Mouse (Mus musculus) adrenal gland, postnatal 4 days (tissue): ENCODE results near the gene 4931409K22Rik. TPM values are rescaled to one million over a fixed set of nuclear protein-coding genes. Genes with fewer than 3 reads are reported as not detected.

Experiments used
- DNase-seq, 2 experiments: peaks; one replicate each; pipeline ENCODE4 v3.0.0; 2021 to 2022; ENCODE audit warnings: low spot score in 2 of 2, mixed read lengths in 2 of 2
- long read RNA-seq, 2 experiments: library from polyadenylated mRNA; stranded (forward); transcript quantifications; one replicate each; pipeline ENCODE4 v2.0.0; 2021
- total RNA-seq, 2 experiments: library from RNA; stranded (reverse); gene quantifications; 2 replicates each; pipeline ENCODE4 v1.2.3; 2021

4931409K22Rik gene
- under 1 TPM in 1 of 2 experiments, not detected in 1; 0.11 TPM for total RNA-seq
- long read RNA-seq, experiment 1, result 0 reads
- long read RNA-seq, experiment 2, result 0 reads

DNA sequence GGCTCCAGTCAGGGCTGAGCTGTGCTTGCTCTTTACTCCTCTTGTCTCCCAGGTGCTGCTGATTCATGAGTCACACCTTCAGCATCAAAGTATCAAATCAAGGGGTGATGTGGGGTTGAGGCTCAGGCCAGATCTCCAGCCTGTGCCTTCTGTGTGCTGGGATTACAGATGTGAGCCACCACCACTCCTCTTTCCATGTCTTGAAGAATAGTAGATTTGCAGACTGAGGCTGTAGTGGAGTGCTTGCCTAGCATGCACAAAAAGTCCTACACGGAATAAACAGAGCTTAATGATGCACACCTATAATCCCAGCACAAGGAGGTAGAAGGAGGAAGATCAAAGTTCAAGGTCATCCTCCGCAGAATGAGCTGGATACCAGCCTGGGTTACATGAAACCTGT lies at the start of gene 4931409K22Rik:
Gene 4931409K22Rik, minus strand, starts transcription at position 101 of the 400 bp plus-strand sequence.
- no peak for DNase-seq

GRCm38 (mm10) chr5:24605980-24606665 lies 49.5 kb upstream of the 4931409K22Rik start:
- no peak for DNase-seq

- DNase-seq, result no peak
Observed at GRCm38 (mm10) chr5:24605321-24605979, 48.8 kb upstream of the 4931409K22Rik start.

DNA sequence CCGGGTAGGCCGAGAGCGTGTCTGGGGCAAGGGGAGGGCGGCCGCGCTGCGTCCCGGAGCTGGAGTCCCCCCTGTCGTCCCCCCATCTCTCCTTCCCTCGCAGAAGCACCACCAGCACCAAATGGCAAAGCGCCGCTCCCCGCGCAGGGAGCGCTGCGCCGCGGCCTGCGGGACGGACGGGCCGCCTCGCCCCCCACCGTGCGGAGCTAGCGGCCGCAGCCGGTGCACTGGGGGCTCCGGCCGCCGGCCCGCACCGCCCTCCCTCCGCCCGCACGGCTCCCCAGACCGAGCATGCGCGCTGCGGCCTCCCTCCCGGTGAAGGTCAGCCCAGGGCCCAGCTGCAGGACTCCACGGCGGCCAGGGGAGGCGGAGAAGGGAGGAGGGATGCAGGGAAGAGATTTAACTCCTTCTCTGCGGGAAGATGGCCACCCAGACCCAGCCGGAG lies 48.1 kb upstream of the 4931409K22Rik start:
- peak; percentile 75 to 87 for DNase-seq

GRCm38 (mm10) chr5:24604080-24604655 lies 47.6 kb upstream of the 4931409K22Rik start:
- no peak for DNase-seq

DNA sequence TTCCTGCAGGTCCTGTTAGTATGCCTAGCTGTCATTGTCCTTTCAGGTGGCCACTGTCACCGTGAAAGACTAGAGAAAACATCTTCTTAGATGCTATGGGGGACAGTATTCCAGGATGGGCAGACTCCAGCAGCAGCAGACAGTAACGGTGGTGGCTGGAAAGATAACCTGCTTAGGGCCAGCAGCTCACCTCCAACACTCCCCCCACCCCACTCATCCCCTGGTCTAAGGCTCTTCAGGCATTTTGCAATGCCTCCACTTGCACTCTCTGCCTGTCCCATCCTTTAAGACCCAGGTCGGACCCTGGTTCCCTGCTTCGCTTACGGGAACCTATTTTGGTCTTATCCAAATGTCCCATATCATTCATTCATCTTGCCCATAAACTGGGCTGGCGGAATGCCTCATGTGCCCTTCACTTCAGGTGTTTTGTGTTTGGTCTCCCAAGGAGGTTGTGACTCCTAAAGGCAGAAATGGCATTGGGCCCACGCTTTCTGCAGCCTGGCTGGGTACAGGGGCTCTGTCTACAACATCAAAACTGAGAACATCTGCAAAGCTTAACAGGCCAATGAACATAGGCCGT lies 46.9 kb upstream of the 4931409K22Rik start:
- DNase-seq, result no peak

DNA sequence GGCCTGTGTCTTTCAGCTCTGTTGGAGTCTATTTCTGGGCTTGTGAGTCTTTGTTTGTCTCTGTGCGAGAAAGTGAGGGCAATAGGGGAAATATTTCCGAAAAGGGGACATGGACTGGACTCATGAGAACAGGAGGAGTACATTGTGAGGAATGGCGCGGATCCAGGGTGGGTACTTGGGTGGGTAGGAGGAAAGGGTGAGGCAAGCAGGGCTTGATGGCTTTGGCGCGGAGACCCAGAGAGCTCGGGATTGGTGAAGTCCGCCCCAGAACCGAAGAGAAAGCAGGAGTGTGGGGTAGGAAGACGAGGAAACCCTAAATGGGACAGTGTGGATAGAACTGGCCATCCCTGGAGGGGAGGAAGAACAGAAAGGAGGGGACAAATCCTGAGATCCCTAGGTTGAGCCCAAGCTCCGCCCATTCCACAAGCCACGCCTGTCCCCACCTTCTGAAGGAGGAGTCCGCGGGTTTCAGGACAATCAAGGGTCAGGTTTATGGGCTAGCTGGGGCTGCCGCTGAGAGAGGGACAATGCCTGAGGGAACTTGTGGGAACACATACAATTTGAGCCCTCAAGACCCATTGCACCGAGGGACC lies 46.2 kb upstream of the 4931409K22Rik start:
- peak; percentile 57 to 66 for DNase-seq

DNA sequence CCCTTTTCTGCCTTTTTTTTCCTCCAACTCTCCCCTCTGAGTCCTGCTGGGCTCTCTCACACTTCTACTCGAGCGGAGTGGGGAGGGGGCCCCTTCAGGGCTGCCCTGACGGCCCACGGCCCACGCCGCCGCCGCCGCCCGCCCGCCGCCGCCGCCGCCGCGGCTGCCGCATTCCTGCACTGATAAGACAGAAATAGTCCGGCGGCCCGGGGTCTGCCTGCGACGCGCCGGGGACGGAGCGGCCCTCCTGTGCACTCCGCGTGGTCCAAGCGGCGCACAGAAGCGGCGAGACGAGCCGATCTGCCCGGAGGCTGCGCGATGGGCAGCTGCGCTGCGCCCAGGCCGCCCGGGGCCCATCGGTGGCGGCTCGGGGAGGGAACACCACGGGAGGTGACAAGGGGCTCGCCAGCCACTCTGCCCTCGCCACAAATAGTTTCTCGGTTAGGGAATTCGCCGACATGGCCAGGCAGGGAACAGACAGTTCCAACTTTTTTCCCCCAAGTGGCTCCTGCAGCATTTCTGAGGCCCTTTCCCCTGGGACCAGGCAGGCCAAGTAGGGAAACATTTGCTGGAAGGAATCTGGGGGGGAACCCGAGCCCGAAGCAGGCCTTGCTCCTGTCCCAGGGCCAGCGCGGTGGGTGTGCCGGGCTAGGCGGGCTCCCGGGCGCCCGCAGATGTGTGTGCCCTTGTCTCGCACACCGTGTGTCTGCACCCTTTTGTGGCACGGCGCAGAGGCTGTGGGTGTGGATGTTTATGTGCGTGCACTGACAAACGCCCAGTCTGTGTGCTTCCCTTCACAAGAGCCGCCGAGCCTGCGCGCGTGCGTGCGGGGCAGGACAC lies 45.5 kb upstream of the 4931409K22Rik start:
- DNase-seq, result peak; percentile 50 to 57

DNA sequence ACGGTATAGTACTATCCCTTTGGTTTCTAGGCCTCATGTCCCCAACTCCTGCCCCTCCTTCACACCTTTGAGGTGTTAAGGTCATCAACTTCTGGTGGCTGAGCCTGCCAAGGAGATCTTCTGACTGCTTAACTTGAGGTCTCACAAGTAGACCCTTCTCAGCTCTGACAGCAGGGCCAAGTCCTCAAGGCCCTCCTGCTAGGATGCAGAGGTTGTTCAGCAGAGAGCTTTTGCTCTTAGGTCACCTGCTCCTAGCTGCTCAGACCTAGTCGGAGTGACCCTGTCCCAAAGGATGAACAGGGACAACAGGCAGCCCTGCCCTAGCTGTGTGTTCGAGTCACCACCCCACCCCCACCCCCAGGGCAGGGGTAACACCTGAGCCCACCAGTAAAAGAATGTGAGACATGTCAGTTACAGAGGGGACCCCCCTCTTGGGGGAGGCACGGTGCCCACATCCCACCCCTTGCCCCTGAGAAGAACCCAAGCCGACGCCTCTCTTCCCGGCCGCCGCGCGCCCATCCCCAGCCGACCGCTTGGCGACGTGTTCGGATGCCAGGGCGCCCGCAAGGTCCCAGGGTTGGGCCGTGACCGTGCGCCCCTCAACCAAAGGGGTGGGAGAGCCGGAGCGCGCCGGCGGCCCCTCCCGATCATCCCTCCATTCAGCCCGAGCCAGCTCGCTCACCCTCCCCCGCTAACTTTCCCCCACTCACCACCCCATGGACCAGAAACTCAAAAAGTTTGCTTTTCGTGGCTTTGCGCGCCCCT lies 44.6 kb upstream of the 4931409K22Rik start:
- DNase-seq, result no peak

DNA sequence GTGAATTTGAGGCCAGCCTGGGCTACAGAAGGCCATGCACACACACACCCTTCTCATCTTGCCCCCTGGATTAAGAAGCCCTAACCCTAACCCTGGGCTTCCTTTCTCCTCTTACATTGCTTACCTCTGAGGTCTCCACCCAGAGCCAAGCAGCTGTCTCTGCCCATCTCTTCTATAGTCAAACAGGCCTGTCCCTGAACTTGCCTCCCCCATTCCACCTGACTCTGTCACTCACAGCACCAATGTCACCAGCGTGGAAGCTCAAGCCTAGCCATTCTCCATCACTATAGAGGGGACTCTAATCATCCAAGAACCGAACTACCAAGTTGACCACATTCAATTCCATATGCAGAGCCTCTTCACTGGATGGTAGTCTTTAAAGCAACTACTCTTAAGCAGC lies 43.6 kb upstream of the 4931409K22Rik start:
- no peak for DNase-seq

GRCm38 (mm10) chr5:24599137-24599536 lies 42.5 kb upstream of the 4931409K22Rik start:
- DNase-seq, result no peak

GRCm38 (mm10) chr5:24598570-24599006 lies 42.0 kb upstream of the 4931409K22Rik start:
- peak in 1 of 2 experiments; percentile 49 for DNase-seq

- DNase-seq, result no peak
Observed at GRCm38 (mm10) chr5:24597901-24598569, 41.4 kb upstream of the 4931409K22Rik start.

DNA sequence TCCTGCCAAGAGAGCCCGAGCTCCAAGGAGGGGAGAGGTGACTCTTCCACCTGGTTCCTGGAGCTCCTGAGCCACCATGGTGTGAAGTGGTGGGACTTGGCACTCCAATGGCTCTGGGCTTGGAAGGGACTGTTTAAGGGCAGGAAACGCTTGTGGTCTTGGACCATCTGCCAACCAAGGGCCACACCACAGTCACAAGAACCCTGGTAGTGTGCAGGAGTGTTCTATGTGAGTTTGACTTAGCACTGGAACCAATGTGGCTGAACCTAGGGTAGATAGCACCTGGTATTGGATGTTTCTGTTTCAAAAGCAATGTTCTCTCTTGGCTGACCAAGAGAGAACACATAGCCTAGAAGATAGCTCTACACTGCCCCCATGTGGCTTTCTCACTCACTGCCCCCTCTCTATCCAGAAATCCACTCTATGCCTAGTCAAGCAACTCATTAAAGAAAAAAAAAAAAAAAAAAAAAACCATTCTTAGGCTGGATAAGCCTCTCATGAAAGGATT lies 40.7 kb upstream of the 4931409K22Rik start:
- DNase-seq, result peak in 1 of 2 experiments; percentile 51

- DNase-seq, result no peak
Observed at GRCm38 (mm10) chr5:24596519-24597171, 40.0 kb upstream of the 4931409K22Rik start.

- DNase-seq, result no peak
Observed at GRCm38 (mm10) chr5:24595786-24596380, 39.3 kb upstream of the 4931409K22Rik start.

- DNase-seq, result no peak
Observed at GRCm38 (mm10) chr5:24595261-24595660, 38.7 kb upstream of the 4931409K22Rik start.

DNA sequence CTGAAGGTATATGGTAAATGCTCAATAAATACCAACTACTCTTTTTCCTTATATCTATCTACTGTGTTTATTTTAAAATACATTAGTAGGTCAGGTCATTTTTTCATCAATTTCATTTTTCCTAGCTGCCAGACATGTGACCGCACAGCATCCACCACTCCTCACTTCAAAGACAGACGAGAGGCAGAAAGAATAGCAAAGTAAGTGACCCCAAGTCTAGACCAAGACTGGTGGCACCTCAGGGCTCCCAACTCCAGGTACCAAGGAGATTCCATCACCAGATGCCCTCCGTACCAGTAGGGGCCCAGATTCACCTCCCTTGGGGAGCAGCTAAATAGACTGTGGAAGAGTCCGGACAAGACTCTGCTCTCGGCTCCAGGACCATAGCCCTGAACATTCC lies 37.7 kb upstream of the 4931409K22Rik start:
- DNase-seq, result no peak
